Comparison of ENCODE assay signal across 1 mouse cellular context in genomic region chr9:7780250-7781150, GRCm38 (mm10).
TF ChIP-seq lines count a peak whose summit lies in the region.

No protein-coding gene starts in this region.

TF ChIP-seq in MEL, 35 proteins besides CTCF, POLR2A, EP300 and RAD21 (continued from another document):
- peak; percentile 45; the same call in 1 of the 2 replicates for TF ChIP-seq POLR2AphosphoS2 (IDR thresholded peaks at IDR 0.05; ENCODE audit: low read length)
- no peak for TF ChIP-seq USF2 (IDR thresholded peaks at IDR 0.05; ENCODE audit: borderline replicate concordance in 1 of 2, insufficient read depth in 1 of 2, low read depth in 1 of 2, low read length in 2 of 2)
- TF ChIP-seq MXI1 (IDR thresholded peaks at IDR 0.05; ENCODE audit: low read depth, low read length) = peak; percentile 89
- TF ChIP-seq SMC3 (IDR thresholded peaks at IDR 0.05; ENCODE audit: low read depth, low read length) = 0 out of 2 replicates have a peak, but pooled peaks have one; percentile 17
- peak; percentile 99 for TF ChIP-seq ETS1 (IDR thresholded peaks at IDR 0.05; ENCODE audit: low read depth, low read length)
- peak; percentile 84 for TF ChIP-seq RCOR1 (IDR thresholded peaks at IDR 0.05; ENCODE audit: low read depth, low read length)
- no peak; the same call in 1 of the 2 replicates for TF ChIP-seq ZNF384 (IDR thresholded peaks at IDR 0.05; ENCODE audit: low read depth, low read length)
- peak; percentile 97 for TF ChIP-seq GATA1 (IDR thresholded peaks at IDR 0.05; ENCODE audit: low read depth, low read length)
- TF ChIP-seq ZMIZ1 (IDR thresholded peaks at IDR 0.05; ENCODE audit: low read depth, low read length) = no peak
- TF ChIP-seq ZC3H11A (IDR thresholded peaks at IDR 0.05; ENCODE audit: low read depth, low read length) = no peak; the same call in 1 of the 2 replicates
- peak; percentile 94 for TF ChIP-seq TAL1 (IDR thresholded peaks at IDR 0.05; ENCODE audit: low read length)
- TF ChIP-seq MAFK (IDR thresholded peaks at IDR 0.05; ENCODE audit: borderline replicate concordance, low read depth, low read length) = peak; percentile 29; the same call in 1 of the 2 replicates
